Mouse (Mus musculus): ENCODE results near the gene Krtap3-1.

GRCm38 (mm10) chr11:99585096-99585495 lies 18.7 kb upstream of the Krtap3-1 start:
- TF ChIP-seq CTCF (IDR thresholded peaks at IDR 0.05; ENCODE audit: low read depth) (no peak), EP300 (IDR thresholded peaks at IDR 0.05; ENCODE audit: low read depth) (no peak)
